Mouse (Mus musculus) limb, embryonic 11.5 days (tissue): Measurements from ENCODE around the gene Ankrd13c. TPM values are rescaled to one million over a fixed set of nuclear protein-coding genes. Genes with fewer than 3 reads are reported as not detected.
A peak's percentile ranks its signal among the peaks of the same experiment; 100 is the strongest.
"Not testable (repeated sequence)": the region's sequence is repeated elsewhere in the genome, so short reads cannot be mapped to it uniquely, and the experiment has no call there.

ENCODE experiments used
- ATAC-seq: fragments of 200-750 bp; cut with Nextera tagmentation; 2 replicates; pipeline ENCODE4 v1.8.0; 2017; ENCODE audit warnings: low read depth; ENCODE audit not compliant: insufficient number of reproducible peaks, low FRiP score, low TSS enrichment
- DNase-seq: peaks from one replicate; pipeline ENCODE4 v3.0.0-alpha.2; 2015; ENCODE audit warnings: low spot score
- H3K27ac ChIP-seq: fragments of 300-500 bp; sonication (generic); replicated peaks from 2 replicates; pipeline ENCODE4 v1.5.1; 2014; ENCODE audit warnings: low read depth, mild to moderate bottlenecking, low read length
- H3K27me3 ChIP-seq: fragments of 300-500 bp; sonication (generic); 2 replicates; pipeline ENCODE4 v1.6.1; 2014; ENCODE audit warnings: mild to moderate bottlenecking, low read length, mixed read lengths; ENCODE audit not compliant: control insufficient read depth, insufficient read depth
- H3K36me3 ChIP-seq: fragments of 300-500 bp; sonication (generic); 2 replicates; pipeline ENCODE4 v1.6.1; 2014; ENCODE audit warnings: mild to moderate bottlenecking, low read length, moderate library complexity, mixed read lengths; ENCODE audit not compliant: control insufficient read depth, insufficient read depth
- H3K4me1 ChIP-seq: fragments of 300-500 bp; sonication (generic); 2 replicates; pipeline ENCODE4 v1.6.1; 2014; ENCODE audit warnings: low read length, mixed read lengths; ENCODE audit not compliant: control insufficient read depth, insufficient read depth
- H3K4me2 ChIP-seq: fragments of 300-500 bp; sonication (generic); 2 replicates; pipeline ENCODE4 v1.6.1; 2014; ENCODE audit warnings: low read depth, mild to moderate bottlenecking, moderate library complexity; ENCODE audit not compliant: severe bottlenecking
- H3K4me3 ChIP-seq: fragments of 300-500 bp; sonication (generic); 2 replicates; pipeline ENCODE4 v1.5.1; 2014; ENCODE audit warnings: low read depth, low read length
- H3K9ac ChIP-seq: fragments of 300-500 bp; sonication (generic); 2 replicates; pipeline ENCODE4 v1.6.1; 2014; ENCODE audit warnings: mild to moderate bottlenecking, low read length
- H3K9me3 ChIP-seq: fragments of 300-500 bp; sonication (generic); 2 replicates; pipeline ENCODE4 v1.6.1; 2016; ENCODE audit warnings: low read length; ENCODE audit not compliant: control insufficient read depth
- whole genome bisulfite sequencing: fragments of 180-500 bp; shearing (Covaris S2); extraction: QIAGEN DNeasy Blood & Tissue Kit; methylation state at CpG from one replicate; pipeline ENCODE4 v1.1.7; 2014; 5-methylcytosine and 5-hydroxymethylcytosine counted together
- polyA plus RNA-seq: library from polyadenylated mRNA; unstranded; fragments of >200 nt; fragmentation: Nextera tagmentation; extraction: Ambion mirVana; gene quantifications from 2 replicates; pipeline ENCODE4 v1.2.1, GENCODE M21; 2014

Gene Ankrd13c
- polyA plus RNA-seq, 1 experiment from 2014 or later = 13.4 TPM

DNA sequence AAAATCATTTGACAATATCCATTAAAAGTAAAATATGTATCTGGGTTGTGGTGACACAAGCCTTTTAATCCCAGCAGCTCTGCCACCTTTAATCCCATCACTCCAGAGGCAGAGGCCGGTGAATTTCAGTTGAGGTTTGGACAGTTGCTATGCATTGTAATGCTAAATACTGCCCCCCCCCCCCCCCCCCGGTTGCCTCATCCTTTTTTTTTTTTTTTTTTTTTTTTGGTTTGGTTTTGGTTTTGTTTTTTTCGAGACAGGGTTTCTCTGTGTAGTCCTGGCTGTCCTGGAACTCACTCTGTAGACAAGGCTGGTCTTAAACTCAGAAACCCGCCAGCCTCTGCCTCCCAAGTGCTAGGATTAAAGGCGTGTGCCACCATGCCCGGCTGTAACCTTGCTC lies 13.8 kb upstream of the Ankrd13c start:
- 75% methylated on average over 5 of the region's 6 CpGs for WGBS

DNA sequence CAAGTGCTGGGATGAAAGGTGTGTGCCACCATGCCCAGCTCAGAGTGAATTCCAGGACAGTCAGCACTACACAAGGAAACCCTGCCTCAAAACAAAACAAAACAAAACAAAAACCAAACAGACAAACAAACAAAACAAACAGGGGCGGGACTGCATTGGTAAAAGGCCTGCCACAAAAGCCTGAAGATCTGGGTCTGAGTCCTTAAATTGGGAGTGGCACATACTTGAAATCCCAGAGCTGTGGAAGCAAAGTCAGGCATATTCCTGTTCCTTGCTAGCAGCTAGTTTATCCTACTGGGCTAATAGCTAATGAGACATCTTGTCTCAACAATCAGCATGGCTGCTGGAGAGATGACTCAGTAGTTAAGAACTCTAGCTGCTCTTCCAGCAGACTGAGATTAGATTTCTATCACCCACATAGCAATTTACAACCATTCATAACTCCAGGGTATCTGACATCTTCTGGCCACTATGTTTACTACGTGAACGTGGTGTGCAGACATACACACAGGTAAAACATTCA lies 12.7 kb upstream of the Ankrd13c start:
- H3K27me3 ChIP-seq = no peaks in the 10 kb centered on the region
- ATAC-seq (no peak), DNase-seq (no peak)
- no peak overlapping the region for H3K4me2 ChIP-seq
- H3K36me3 ChIP-seq = no peaks in the 10 kb centered on the region
- H3K9me3 ChIP-seq = no peaks in the 10 kb centered on the region
- no peak overlapping the region for H3K4me3 ChIP-seq
- WGBS = 82% methylated on average over 3 of the region's 3 CpGs
- H3K4me1 ChIP-seq = no peaks in the 10 kb centered on the region
- H3K27ac ChIP-seq = no peak overlapping the region
- no peak overlapping the region for H3K9ac ChIP-seq

More for the DNA sequence above, 13.8 kb upstream of the Ankrd13c start:
- H3K4me3 ChIP-seq, H3K9me3 ChIP-seq, H3K4me2 ChIP-seq, DNase-seq, H3K27ac ChIP-seq, H3K27me3 ChIP-seq, H3K4me1 ChIP-seq, ATAC-seq, H3K9ac ChIP-seq, H3K36me3 ChIP-seq: not testable (repeated sequence)

DNA sequence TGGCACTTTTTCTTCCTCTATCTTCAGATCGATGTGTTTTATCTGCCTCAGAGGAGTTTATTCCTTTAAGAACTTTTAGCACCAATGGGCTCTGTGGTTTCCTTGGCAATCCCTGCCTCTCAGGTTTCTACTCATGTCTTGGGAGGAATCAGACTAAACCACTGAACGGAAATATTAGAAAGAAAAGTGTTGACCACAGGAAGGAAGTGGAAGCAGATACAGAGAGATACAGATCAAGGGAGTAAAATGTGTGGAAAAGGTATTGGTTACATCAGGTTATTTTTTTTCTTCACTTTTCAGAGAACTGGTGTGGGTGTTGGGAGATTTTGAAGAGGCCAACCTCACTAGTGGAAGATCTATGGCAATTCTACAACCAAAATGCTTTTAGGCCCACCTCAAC lies 8.5 kb upstream of the Ankrd13c start:
- H3K4me2 ChIP-seq = no peak overlapping the region
- H3K27me3 ChIP-seq = no peaks in the 10 kb centered on the region
- no peaks in the 10 kb centered on the region for H3K4me1 ChIP-seq
- H3K9ac ChIP-seq = no peak overlapping the region
- DNase-seq (no peak), ATAC-seq (no peak)
- no peak overlapping the region for H3K27ac ChIP-seq
- 85% methylated on average over 2 of the region's 2 CpGs for WGBS
- no peaks in the 10 kb centered on the region for H3K9me3 ChIP-seq
- no peak overlapping the region for H3K4me3 ChIP-seq
- no peaks in the 10 kb centered on the region for H3K36me3 ChIP-seq

DNA sequence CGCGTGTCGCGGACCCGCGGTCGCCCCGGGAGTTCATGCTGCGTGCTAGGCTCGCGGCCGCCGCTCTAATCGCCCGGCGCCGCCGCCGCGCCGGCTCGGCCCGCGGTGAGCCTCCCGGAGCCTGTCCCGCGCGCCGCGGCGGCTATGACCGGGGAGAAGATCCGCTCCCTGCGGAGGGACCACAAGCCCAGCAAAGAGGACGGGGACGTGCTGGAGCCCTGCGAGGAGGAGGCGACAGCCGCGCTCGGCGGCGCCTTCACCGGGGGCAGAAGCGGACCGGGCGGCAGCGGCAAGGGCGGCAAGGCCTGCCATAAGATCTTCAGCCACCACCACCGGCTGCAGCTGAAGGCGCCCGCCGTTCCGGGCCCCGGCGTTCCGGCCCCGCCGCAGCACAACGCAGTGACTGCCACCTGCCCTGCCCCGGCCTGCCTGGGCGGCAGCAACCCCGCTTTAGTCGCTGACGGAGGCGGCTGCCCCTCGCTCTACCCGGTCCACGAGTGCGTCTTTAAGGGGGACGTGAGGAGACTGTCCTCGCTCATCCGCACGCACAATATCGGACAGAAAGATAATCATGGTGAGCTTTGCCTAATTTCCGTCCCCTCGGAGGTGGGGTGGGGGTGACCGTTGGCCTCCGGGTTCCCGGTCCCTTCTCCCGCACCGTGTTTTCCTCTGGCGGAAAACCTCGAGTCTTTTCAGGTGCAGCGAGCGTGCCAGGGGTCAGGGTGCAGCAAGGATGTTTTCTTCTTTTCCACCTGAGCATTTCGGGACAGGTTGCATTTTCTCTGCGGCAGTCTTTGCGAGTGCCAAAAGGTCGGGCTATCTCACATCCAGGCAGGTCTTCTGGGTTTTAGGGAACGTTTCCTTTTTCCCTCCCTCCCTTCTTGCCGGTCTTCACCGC lies 593 bp downstream of the Ankrd13c start:
- Histone ChIP-seq H3K4me1 (no peaks in the 10 kb centered on the region), H3K4me2 (peak overlapping the region; percentile 87), H3K36me3 (no peaks in the 10 kb centered on the region), H3K4me3 (peak overlapping the region; percentile 97), H3K9ac (peak overlapping the region; percentile 94), H3K27ac (peak overlapping the region; percentile 94), H3K27me3 (no peaks in the 10 kb centered on the region), H3K9me3 (no peaks in the 10 kb centered on the region)
- under 1% methylated on average over 83 of the region's 93 CpGs for WGBS
- peak; percentile 49 for ATAC-seq
- no peak for DNase-seq

DNA sequence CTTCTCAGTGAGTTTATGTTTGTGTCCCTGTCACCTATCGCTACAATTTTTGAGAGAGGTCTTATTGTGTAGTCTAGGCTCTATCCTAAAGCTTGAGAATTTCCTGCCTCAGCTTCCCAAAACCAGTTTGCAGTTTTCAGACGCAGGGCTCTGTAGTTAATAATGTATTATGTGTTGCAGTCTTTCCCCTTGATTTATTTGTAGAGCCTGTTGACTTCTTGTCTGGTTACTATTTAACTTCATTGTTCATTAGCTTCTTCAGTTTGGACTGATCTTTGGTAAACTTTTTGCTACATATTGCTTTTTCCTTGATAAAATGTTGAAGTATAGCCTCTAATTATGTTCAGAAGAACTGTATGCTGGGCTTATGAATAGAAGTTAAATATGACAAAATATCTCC lies 5.7 kb downstream of the Ankrd13c start:
- Histone ChIP-seq H3K9ac (no peak overlapping the region), H3K9me3 (no peaks in the 10 kb centered on the region), H3K27me3 (no peaks in the 10 kb centered on the region), H3K36me3 (no peaks in the 10 kb centered on the region), H3K4me3 (no peak overlapping the region), H3K4me2 (no peak overlapping the region), H3K27ac (no peak overlapping the region), H3K4me1 (no peaks in the 10 kb centered on the region)
- DNase-seq (no peak), ATAC-seq (no peak)
- WGBS = 91% methylated on average over 2 of the region's 2 CpGs

DNA sequence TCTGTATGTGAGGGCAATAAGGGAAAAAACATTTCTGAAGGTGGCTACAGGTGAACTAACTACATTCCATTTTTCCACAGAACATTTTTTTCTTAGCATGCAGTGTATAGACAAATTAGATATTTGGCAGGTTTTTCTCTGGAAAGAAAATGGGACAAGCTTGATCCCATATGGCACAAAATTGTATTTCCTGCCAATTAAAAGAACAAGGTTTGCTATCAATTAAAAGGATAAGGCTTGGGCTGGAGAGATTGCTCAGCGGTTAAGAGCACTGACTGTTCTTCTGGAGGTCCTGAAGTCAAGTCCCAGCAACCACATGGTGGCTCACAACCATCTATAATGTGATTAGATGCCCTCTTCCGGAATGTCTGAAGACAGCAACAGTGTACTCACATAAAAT lies 8.4 kb downstream of the Ankrd13c start:
- Histone ChIP-seq H3K4me1 (no peaks in the 10 kb centered on the region), H3K36me3 (no peaks in the 10 kb centered on the region), H3K4me2 (no peak overlapping the region), H3K9me3 (no peaks in the 10 kb centered on the region), H3K27ac (no peak overlapping the region), H3K9ac (no peak overlapping the region), H3K4me3 (no peak overlapping the region), H3K27me3 (no peaks in the 10 kb centered on the region)
- no peak for ATAC-seq
- DNase-seq = no peak
- 95% methylated on average over 2 of the region's 2 CpGs for WGBS

DNA sequence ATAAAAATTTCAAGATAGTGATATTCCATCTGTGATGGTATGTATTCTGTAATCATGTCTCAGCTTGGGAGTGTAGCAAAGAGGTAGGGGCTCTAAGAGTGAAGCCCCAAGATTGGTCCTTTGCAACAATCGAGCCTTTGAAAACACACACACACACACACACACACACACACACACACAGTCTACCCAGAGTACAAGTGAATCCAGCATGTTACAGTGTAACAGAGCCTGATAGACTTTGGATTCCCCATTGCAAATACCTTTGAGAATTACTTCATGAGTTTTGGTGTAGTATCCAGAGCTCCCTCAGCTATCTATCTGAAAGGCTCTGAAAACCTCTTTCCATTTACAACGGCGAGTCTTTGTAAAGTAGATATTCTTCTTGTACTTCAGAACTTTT lies 9.2 kb downstream of the Ankrd13c start:
- Histone ChIP-seq H3K9ac (no peak overlapping the region), H3K27ac (no peak overlapping the region), H3K9me3 (no peaks in the 10 kb centered on the region), H3K27me3 (no peaks in the 10 kb centered on the region), H3K4me3 (no peak overlapping the region), H3K36me3 (no peaks in the 10 kb centered on the region), H3K4me1 (no peaks in the 10 kb centered on the region), H3K4me2 (no peak overlapping the region)
- DNase-seq (no peak), ATAC-seq (no peak)
- WGBS = 93% methylated on average over 3 of the region's 3 CpGs

DNA sequence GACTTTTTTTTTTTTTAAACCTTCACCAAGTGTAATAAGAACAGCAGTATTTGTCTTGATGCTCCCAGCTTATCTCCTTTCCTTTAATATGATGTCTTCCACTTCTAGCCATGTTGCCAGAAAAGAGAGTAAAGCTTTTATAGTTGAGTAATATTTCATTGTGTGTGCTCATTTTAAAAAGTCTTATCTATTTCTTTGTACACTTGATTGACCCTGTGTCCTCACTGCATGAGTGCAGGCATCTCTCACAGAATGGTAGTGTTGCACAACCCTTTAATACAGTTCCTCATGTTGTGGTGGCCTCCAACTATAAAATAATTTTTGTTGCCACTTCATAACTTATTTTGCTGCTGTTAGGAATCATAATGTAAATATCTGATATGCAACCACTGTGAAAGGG lies 10.3 kb downstream of the Ankrd13c start:
- Histone ChIP-seq H3K9me3 (no peaks in the 10 kb centered on the region), H3K36me3 (no peaks in the 10 kb centered on the region; the same call in 1 of the 2 replicates), H3K4me2 (no peak overlapping the region), H3K4me1 (no peaks in the 10 kb centered on the region), H3K4me3 (no peak overlapping the region), H3K9ac (no peak overlapping the region), H3K27ac (no peak overlapping the region), H3K27me3 (no peaks in the 10 kb centered on the region)
- DNase-seq (no peak), ATAC-seq (no peak)
